Mouse (Mus musculus) spleen, adult 12 weeks (tissue): Measurements from ENCODE around the gene Rims1.

ENCODE experiments used
- DNase-seq: peaks from one replicate; pipeline ENCODE4 v3.0.0; 2022; ENCODE audit warnings: low spot score

Gene Rims1

GRCm38 (mm10) chr1:22585560-22585959 is 220.2 kb downstream of the Rims1 start:
- DNase-seq = no peak

GRCm38 (mm10) chr1:22579470-22579869 is 226.3 kb downstream of the Rims1 start:
- no peak for DNase-seq

DNA sequence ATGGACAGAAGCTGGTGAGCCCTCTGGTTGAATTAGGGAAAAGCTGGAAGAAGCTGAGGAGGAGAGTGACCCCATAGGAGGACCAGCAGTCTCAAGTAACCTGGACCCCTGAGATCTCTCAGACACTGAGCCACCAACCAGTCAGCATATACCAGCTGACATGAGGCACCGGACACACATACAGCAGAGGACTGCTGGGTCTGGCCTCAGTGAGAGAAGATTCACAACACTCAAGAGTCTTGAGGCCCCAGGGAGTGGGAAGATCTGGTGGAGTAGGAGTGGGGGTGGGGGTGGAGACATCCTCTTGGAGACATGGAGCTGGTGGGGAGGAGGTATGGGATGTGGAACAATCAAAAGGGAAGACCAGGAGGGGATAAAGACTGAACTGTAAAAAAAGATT is 233.1 kb downstream of the Rims1 start:
- DNase-seq = no peak

GRCm38 (mm10) chr1:22546273-22546672 is 259.5 kb downstream of the Rims1 start:
- no peak for DNase-seq

GRCm38 (mm10) chr1:22538129-22538528 is 267.7 kb downstream of the Rims1 start:
- no peak for DNase-seq

GRCm38 (mm10) chr1:22536776-22537175 is 269.0 kb downstream of the Rims1 start:
- no peak for DNase-seq

DNA sequence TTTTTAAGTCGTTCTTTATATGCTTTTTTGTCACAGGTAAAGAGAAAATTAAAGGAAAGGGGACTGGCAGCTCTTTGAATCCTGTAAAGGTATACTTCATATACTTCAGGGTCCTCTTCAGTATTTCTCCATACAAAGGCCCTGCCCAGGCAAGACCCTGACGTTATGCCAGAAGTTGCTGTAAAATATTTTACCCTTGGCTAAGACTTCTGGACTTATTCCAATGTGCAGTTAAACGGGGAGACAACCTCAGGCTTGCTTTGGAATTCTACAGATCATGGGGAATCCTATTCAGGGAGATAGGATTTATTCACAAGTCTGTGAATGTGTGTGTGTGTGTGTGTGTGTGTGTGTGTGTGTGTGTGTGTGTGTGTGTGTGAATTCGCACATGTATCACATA is 270.7 kb downstream of the Rims1 start:
- DNase-seq = no peak

DNA sequence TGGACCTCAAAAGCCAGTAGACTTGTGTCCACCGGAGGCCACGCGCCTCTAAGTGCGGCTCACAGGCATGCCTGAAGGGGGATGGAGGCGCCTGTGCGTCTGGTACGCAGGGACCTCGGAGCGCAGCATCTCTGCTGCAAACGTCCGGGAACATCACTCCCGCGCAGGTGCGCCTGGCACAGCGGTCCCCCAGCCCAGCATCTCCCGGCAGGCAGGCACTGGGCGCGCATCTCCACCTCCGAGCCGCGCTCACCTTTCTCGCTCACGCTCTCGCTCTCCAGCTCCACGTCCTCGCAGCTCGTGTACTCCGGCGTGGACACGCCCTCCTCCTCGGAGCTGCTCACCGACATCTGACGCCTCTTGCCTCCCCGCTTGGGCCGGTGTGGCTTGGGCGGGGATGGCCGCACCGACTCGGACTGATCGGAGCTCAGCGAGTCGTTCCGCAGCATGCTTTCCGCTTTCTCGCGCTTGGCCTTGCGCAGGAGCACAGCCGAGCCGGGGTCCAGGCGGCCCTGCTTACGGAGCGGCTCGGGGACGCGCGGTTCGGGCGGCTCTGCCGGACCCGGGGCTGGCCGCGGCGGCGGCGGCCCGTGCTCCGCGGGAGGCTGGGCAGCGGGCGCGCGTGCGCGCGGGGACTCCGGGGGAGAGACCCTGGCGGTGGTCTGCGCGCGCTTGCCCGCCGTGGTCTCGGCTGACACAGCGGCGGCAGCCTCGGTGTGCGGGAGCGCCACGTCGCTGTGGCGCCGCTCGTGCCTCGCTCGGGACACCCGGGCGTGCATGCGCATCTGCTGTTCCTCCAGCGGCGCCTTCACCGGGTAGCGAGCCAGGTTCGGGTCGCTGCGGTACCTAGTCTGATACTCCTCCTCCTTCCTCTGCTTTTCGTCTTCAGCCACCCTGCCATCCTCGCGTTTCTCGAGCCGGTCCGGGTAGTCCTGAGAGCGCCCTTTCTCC is 272.4 kb downstream of the Rims1 start:
- no peak for DNase-seq

GRCm38 (mm10) chr1:22515103-22515502 is 290.7 kb downstream of the Rims1 start:
- no peak for DNase-seq

DNA sequence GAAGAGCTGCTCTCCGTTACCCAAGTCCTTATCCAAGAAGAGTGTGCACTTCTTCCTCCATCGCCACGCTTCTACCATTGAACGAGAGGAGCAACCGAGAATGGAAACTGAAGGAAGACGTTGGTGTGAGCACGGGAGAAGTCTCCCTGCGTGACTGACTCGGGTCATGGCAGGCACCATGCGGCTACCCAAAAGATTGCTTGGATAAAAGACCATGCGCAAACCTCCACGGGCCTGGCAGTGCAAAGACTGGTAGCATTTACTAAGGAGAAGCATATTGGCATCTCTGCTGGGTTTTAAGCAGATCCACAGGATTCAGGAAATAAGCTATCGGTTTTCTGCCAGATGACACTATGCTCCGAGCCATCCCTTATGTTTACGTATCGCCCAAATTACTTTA is 293.4 kb downstream of the Rims1 start:
- no peak for DNase-seq

DNA sequence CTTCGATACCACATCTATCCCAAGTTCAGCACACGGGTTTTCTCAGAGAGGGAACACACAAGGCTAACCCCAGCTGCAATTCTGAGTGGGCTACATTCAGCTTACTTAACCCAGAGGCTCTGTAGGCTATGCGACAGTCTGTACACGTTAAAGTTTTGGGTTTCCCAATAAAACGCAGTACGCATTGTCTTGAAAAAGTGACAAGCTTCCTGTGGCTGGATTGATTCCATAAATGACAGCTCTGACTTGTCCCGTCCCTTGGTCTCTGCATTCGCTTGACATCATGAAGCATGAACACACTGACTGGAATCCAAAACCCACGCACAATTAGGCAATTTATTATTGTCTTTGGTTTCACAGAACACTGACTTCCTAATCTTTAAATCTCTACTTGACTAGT is 294.2 kb downstream of the Rims1 start:
- no peak for DNase-seq

- DNase-seq = no peak
Observed at GRCm38 (mm10) chr1:22508735-22509615, 296.8 kb downstream of the Rims1 start.

- DNase-seq = no peak
Observed at GRCm38 (mm10) chr1:22487270-22487864, 318.4 kb downstream of the Rims1 start.

DNA sequence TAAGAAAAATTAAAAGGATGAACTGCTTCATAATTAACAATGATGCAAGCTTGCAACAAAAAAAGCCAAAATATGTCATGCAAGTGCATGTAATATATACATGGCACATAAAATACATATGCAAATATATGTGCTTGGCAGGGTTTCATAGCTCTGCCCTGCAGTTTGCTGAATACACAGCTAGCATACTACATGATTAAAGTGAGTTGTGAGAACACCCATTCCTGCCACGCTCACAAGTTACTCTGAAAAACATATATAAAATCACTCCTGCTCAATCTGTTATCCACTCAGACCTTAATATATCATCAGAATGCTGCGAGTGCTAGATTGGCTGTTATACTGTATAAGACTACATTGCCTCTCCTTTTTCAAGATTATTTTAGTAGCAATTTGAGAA is 329.6 kb downstream of the Rims1 start:
- DNase-seq = no peak

DNA sequence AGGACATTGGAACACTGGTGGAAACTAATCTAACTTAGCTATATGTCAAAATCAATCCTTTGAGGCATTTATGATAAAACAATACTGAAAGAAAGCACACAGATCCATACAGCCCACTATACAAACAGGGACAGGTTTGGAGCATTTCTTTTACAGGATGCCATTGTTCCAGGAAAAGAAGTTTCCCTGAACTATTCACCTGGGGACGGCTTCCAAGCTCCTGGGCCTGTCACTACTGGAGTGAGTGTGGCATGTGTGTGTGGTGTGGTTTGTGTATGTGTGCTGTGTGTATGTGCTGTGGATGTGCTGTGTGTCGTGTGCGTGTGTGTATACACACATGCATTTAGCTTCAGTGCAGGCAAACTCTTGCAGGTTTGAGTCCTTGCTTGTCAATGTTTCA is 338.8 kb downstream of the Rims1 start:
- DNase-seq = no peak

- no peak for DNase-seq
Observed at GRCm38 (mm10) chr1:22466597-22466996, 339.2 kb downstream of the Rims1 start.

DNA sequence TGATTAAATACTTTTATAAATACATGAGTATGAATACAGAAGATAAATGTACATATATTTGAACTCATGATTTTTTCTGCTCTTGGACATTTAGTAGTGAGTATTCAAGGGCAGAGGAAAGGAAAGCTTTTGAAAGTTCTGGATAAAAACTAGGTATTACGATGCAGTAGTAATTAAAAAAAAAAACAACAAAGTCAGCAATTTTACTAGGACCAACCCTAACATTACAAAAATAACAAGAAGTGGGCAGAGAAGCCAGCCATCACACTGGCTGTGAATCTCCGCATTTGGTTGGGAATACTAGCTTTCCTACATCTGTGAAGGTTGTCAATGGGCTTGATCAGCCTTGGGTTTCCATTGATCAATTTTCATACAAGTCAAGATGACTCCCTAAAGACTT is 381.8 kb downstream of the Rims1 start:
- no peak for DNase-seq

DNA sequence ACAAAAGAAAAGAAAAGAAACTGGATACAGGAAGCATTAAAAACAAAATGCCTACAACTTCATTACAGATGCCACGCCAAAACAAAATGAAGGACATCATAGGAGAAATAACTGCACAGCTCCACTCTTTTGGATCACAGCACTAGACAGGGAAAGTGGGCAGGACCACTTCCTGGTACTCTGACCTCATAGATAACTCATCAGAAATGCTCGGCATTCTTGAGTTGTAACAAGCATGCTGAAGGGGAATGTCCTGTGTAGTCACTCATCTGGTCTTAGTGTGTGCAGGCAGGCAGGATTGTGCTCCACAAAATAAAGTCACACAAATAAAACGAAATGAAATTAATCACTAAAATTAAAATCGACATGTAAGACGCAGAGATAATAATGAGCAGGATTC is 383.7 kb downstream of the Rims1 start:
- no peak for DNase-seq

DNA sequence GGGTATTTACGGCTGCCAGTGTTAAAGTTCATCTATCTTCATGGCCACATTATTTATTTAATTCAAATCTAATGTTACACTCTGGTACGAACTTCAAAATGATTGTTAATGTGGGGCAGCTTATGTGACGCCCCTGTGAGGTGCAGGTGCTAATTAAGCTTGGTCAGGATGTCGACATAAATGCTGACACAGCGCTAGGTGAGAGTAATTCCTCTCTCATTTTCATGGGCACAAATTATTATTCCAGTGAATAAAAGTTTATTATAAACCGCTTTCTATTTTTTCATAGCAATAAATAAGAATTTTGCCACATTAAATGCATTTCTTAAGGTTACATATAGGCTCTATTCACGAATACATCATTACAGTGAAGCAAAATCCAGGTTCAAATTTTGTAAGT is 395.6 kb downstream of the Rims1 start:
- DNase-seq = no peak

GRCm38 (mm10) chr1:22386361-22386760 is 419.4 kb downstream of the Rims1 start:
- no peak for DNase-seq

GRCm38 (mm10) chr1:22377652-22378051 is 428.1 kb downstream of the Rims1 start:
- DNase-seq = no peak

DNA sequence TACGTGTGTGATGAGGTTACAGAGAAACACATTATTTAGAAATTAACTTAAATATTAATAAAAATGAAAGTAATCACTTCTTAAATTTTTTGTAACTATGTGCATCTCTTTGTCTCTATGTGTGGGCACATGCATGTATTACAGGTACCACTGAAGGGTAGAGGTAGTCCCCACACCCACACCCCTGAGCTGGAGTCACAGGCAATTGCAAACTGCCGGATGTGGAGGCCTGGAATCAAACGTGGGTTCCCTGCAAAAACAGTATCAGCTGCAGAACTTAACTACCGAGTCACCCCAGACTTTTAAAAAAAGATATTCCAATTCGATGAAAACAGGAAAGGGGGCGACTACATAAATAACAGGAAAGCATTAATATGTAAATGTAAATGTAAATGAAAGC is 428.7 kb downstream of the Rims1 start:
- no peak for DNase-seq

DNA sequence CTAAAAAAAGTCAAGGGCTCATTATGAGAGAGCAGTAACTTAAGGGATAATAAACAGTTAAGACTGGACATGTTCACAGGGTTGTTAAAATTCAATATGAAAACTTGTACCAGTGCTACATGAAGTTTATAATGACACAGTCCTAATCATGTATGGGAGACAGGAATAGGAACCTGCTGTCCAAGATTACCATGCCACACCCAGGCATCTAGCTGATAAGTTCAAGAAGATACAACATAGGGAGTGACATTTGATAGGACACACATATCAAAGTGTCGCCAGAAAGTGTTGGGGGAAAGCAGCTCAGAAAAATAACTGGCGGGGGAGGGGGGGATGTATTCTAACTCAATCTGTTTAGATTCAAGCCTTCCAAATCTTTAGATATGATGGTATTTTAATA is 449.6 kb downstream of the Rims1 start:
- DNase-seq = no peak
